Mouse (Mus musculus): Measurements from ENCODE around the gene Kdm7a. TPM values are rescaled to one million over a fixed set of nuclear protein-coding genes. Genes with fewer than 3 reads are reported as not detected.

Gene Kdm7a
- polyA plus RNA-seq, 1 experiment from 2014 or later = 9.1 TPM

- WGBS (ENCODE audit: insufficient replicate concordance) = under 1% methylated on average over 84 of the region's 121 CpGs
- Histone ChIP-seq H3K9me3 (replicated peaks) (no peaks in the 10 kb centered on the region), H3K4me2 (peak overlapping the region; percentile 93), H3K4me1 (replicated peaks) (peaks cover 34% of the 10 kb centered on the region), H3K36me3 (no peaks in the 10 kb centered on the region), H3K27me3 (no peaks in the 10 kb centered on the region), H3K9ac (peak overlapping the region; percentile 100), H3K27ac (peak overlapping the region; percentile 99), H3K4me3 (replicated peaks) (peak overlapping the region; percentile 100)
- ATAC-seq (ENCODE audit: low read depth) = peak; percentile 17
- DNase-seq = peak; percentile 39
Measured at GRCm38 (mm10) chr6:39205650-39206580, 674 bp downstream of the Kdm7a start.

- WGBS (ENCODE audit: insufficient replicate concordance) = under 1% methylated on average over 30 of the region's 30 CpGs
- peak overlapping the region; percentile 99 for H3K27ac ChIP-seq
- peaks cover 42% of the 10 kb centered on the region for H3K4me1 ChIP-seq (replicated peaks)
- H3K4me3 ChIP-seq (replicated peaks) = peak overlapping the region; percentile 100
- peak overlapping the region; percentile 93 for H3K4me2 ChIP-seq
- peak overlapping the region; percentile 100 for H3K9ac ChIP-seq
- DNase-seq (peak; percentile 75), ATAC-seq (ENCODE audit: low read depth) (peak; percentile 24)
- H3K27me3 ChIP-seq = no peaks in the 10 kb centered on the region
- H3K9me3 ChIP-seq (replicated peaks) = no peaks in the 10 kb centered on the region
- no peaks in the 10 kb centered on the region for H3K36me3 ChIP-seq
Measured at GRCm38 (mm10) chr6:39205064-39205649, 1.4 kb downstream of the Kdm7a start.

- H3K4me1 ChIP-seq (replicated peaks) = peaks cover 46% of the 10 kb centered on the region
- no peaks in the 10 kb centered on the region for H3K36me3 ChIP-seq
- DNase-seq = no peak
- 30% methylated on average over 4 of the region's 4 CpGs for WGBS (ENCODE audit: insufficient replicate concordance)
- H3K27me3 ChIP-seq = no peaks in the 10 kb centered on the region
- peak overlapping the region; percentile 100 for H3K9ac ChIP-seq
- H3K4me3 ChIP-seq (replicated peaks) = peak overlapping the region; percentile 100
- ATAC-seq (ENCODE audit: low read depth) = no peak
- no peaks in the 10 kb centered on the region for H3K9me3 ChIP-seq (replicated peaks)
- peak overlapping the region; percentile 93 for H3K4me2 ChIP-seq
- peak overlapping the region; percentile 99 for H3K27ac ChIP-seq
Measured at GRCm38 (mm10) chr6:39204444-39204843, 2.1 kb downstream of the Kdm7a start.

GRCm38 (mm10) chr6:39203236-39203635, 3.4 kb downstream of the Kdm7a start:
- H3K36me3 ChIP-seq = no peaks in the 10 kb centered on the region
- peaks cover 51% of the 10 kb centered on the region for H3K4me1 ChIP-seq (replicated peaks)
- peak overlapping the region; percentile 93 for H3K4me2 ChIP-seq
- peak; percentile 93 for ATAC-seq (ENCODE audit: low read depth)
- DNase-seq = peak; percentile 87
- no peaks in the 10 kb centered on the region for H3K9me3 ChIP-seq (replicated peaks)
- H3K27me3 ChIP-seq = no peaks in the 10 kb centered on the region
- WGBS (ENCODE audit: insufficient replicate concordance) = 35% methylated on average over 4 of the region's 4 CpGs
- H3K4me3 ChIP-seq (replicated peaks) = peak overlapping the region; percentile 100
- H3K27ac ChIP-seq = peak overlapping the region; percentile 99
- peak overlapping the region; percentile 100 for H3K9ac ChIP-seq

GRCm38 (mm10) chr6:39193006-39193405, 13.6 kb downstream of the Kdm7a start:
- Histone ChIP-seq H3K9me3 (replicated peaks) (no peaks in the 10 kb centered on the region), H3K4me1 (replicated peaks) (peaks cover 40% of the 10 kb centered on the region), H3K9ac (no peak overlapping the region), H3K36me3 (no peaks in the 10 kb centered on the region), H3K27ac (no peak overlapping the region), H3K4me2 (no peak overlapping the region), H3K4me3 (replicated peaks) (no peak overlapping the region), H3K27me3 (no peaks in the 10 kb centered on the region)
- 85% methylated on average over 5 of the region's 5 CpGs for WGBS (ENCODE audit: insufficient replicate concordance)
- DNase-seq = no peak
- ATAC-seq (ENCODE audit: low read depth) = no peak

- Histone ChIP-seq H3K27me3 (no peaks in the 10 kb centered on the region), H3K36me3 (no peaks in the 10 kb centered on the region), H3K4me1 (replicated peaks) (peaks cover 35% of the 10 kb centered on the region), H3K9ac (no peak overlapping the region), H3K4me3 (replicated peaks) (no peak overlapping the region), H3K27ac (no peak overlapping the region), H3K9me3 (replicated peaks) (no peaks in the 10 kb centered on the region), H3K4me2 (no peak overlapping the region)
- 23% methylated on average over 2 of the region's 2 CpGs for WGBS (ENCODE audit: insufficient replicate concordance)
- ATAC-seq (ENCODE audit: low read depth) (peak; percentile 48; the same call in 1 of the 2 replicates), DNase-seq (no peak)
Measured at GRCm38 (mm10) chr6:39191518-39191917, 15.1 kb downstream of the Kdm7a start.

- WGBS (ENCODE audit: insufficient replicate concordance) = 11% methylated on average over 2 of the region's 2 CpGs
- H3K4me2 ChIP-seq = no peak overlapping the region
- DNase-seq (no peak), ATAC-seq (ENCODE audit: low read depth) (no peak)
- H3K27ac ChIP-seq = no peak overlapping the region
- H3K4me1 ChIP-seq (replicated peaks) = peaks cover 17% of the 10 kb centered on the region
- no peaks in the 10 kb centered on the region for H3K27me3 ChIP-seq
- H3K36me3 ChIP-seq = no peaks in the 10 kb centered on the region
- no peak overlapping the region for H3K9ac ChIP-seq
- 0 out of 2 replicates have a peak, but pooled peaks cover 3% of the 10 kb centered on the region for H3K9me3 ChIP-seq (replicated peaks)
- no peak overlapping the region for H3K4me3 ChIP-seq (replicated peaks)
Measured at GRCm38 (mm10) chr6:39187227-39187626, 19.4 kb downstream of the Kdm7a start.

GRCm38 (mm10) chr6:39169089-39169488, 37.5 kb downstream of the Kdm7a start:
- H3K4me2 ChIP-seq = no peak overlapping the region
- no peaks in the 10 kb centered on the region for H3K27me3 ChIP-seq
- H3K9me3 ChIP-seq (replicated peaks) = no peaks in the 10 kb centered on the region
- H3K9ac ChIP-seq = no peak overlapping the region
- DNase-seq (no peak), ATAC-seq (ENCODE audit: low read depth) (no peak)
- 36% methylated on average over 1 of the region's 1 CpGs for WGBS (ENCODE audit: insufficient replicate concordance)
- no peak overlapping the region for H3K27ac ChIP-seq
- H3K4me1 ChIP-seq (replicated peaks) = 0 out of 2 replicates have a peak, but pooled peaks cover 4% of the 10 kb centered on the region
- no peak overlapping the region for H3K4me3 ChIP-seq (replicated peaks)
- H3K36me3 ChIP-seq = peaks cover 43% of the 10 kb centered on the region

GRCm38 (mm10) chr6:39164891-39165290, 41.7 kb downstream of the Kdm7a start:
- 96% methylated on average over 1 of the region's 1 CpGs for WGBS (ENCODE audit: insufficient replicate concordance)
- H3K9me3 ChIP-seq (replicated peaks) = no peaks in the 10 kb centered on the region
- no peak overlapping the region for H3K4me3 ChIP-seq (replicated peaks)
- H3K4me1 ChIP-seq (replicated peaks) = peaks cover 25% of the 10 kb centered on the region
- H3K4me2 ChIP-seq = no peak overlapping the region
- H3K27me3 ChIP-seq = no peaks in the 10 kb centered on the region
- no peak overlapping the region for H3K27ac ChIP-seq
- peaks cover 44% of the 10 kb centered on the region for H3K36me3 ChIP-seq
- ATAC-seq (ENCODE audit: low read depth) (no peak), DNase-seq (no peak)
- no peak overlapping the region for H3K9ac ChIP-seq

GRCm38 (mm10) chr6:39161975-39162374, 44.6 kb downstream of the Kdm7a start:
- DNase-seq = peak; percentile 38

GRCm38 (mm10) chr6:39146041-39146440, 60.5 kb downstream of the Kdm7a start:
- Histone ChIP-seq H3K4me2 (no peak overlapping the region), H3K9ac (no peak overlapping the region), H3K9me3 (replicated peaks) (no peaks in the 10 kb centered on the region), H3K27me3 (no peaks in the 10 kb centered on the region), H3K4me1 (replicated peaks) (no peaks in the 10 kb centered on the region), H3K4me3 (replicated peaks) (no peak overlapping the region), H3K27ac (no peak overlapping the region), H3K36me3 (peaks cover 75% of the 10 kb centered on the region)
- DNase-seq (no peak), ATAC-seq (ENCODE audit: low read depth) (no peak)
- 77% methylated on average over 6 of the region's 6 CpGs for WGBS (ENCODE audit: insufficient replicate concordance)

More at GRCm38 (mm10) chr6:39161975-39162374, 44.6 kb downstream of the Kdm7a start:
- Histone ChIP-seq H3K36me3 (peaks cover 37% of the 10 kb centered on the region), H3K4me1 (replicated peaks) (peaks cover 21% of the 10 kb centered on the region), H3K4me3 (replicated peaks) (no peak overlapping the region), H3K27ac (peak overlapping the region; percentile 45), H3K27me3 (no peaks in the 10 kb centered on the region), H3K9ac (peak overlapping the region; percentile 17; the same call in 1 of the 2 replicates), H3K4me2 (peak overlapping the region; percentile 21; the same call in 1 of the 2 replicates), H3K9me3 (replicated peaks) (no peaks in the 10 kb centered on the region)
- peak; percentile 88 for ATAC-seq (ENCODE audit: low read depth)
- 51% methylated on average over 6 of the region's 6 CpGs for WGBS (ENCODE audit: insufficient replicate concordance)

Measured in liver, embryonic 13.5 days (tissue).